Mouse (Mus musculus) myocyte (in vitro differentiated cells): ENCODE results near the gene Pip4p1.

Source experiments
- E2F4 ChIP-seq: IDR thresholded peaks from one replicate; pipeline ENCODE4 v1.6.1; 2011; ENCODE audit warnings: mild to moderate bottlenecking, control low read depth, moderate library complexity; ENCODE audit not compliant: insufficient read depth
- MAX ChIP-seq: IDR thresholded peaks from one replicate; pipeline ENCODE4 v1.6.1; 2011; ENCODE audit warnings: low read depth, mild to moderate bottlenecking, control low read depth
- MYOD1 ChIP-seq, 3 experiments: IDR thresholded peaks; one replicate each; pipeline ENCODE4 v1.6.1; 2011; ENCODE audit warnings: control low read depth in 2 of 3, low read depth in 2 of 3, mild to moderate bottlenecking in 2 of 3, moderate library complexity in 1 of 3; ENCODE audit not compliant: insufficient read length in 2 of 3, control insufficient read depth in 1 of 3
- POLR2A ChIP-seq: IDR thresholded peaks from one replicate; pipeline ENCODE4 v1.6.1; 2011; ENCODE audit warnings: low read depth, mild to moderate bottlenecking, control low read depth, moderate library complexity; ENCODE audit not compliant: insufficient read length
- SRF ChIP-seq: IDR thresholded peaks from one replicate; pipeline ENCODE4 v1.6.1; 2011; ENCODE audit warnings: low read depth; ENCODE audit not compliant: control insufficient read depth, insufficient read length
- TCF12 ChIP-seq: IDR thresholded peaks from one replicate; pipeline ENCODE4 v1.6.1; 2011; ENCODE audit warnings: mild to moderate bottlenecking, control low read depth; ENCODE audit not compliant: poor library complexity, insufficient read depth, severe bottlenecking
- USF1 ChIP-seq: IDR thresholded peaks from one replicate; pipeline ENCODE4 v1.6.1; 2011; ENCODE audit warnings: low read depth, mild to moderate bottlenecking, control low read depth, moderate library complexity

DNA sequence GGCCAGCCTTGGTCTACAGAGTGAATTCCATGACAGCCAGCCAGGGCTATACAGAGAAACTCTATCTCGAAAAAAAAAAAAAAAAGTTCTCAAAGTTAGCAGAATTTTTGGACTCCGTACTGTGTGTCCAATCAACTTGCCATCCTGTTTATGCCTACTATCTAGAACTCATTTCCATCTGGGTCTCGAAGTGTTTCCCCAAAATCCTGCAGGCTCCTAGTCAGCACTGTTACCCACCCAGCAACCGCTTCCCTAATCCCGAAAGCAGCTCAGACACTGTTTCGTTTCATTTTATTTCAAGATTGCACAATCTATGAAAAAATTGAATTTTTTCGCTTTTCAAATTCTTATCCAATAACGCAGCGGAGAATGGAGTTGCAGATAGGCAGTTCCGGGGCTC is 24.8 kb upstream of the Pip4p1 start:
- TF ChIP-seq MAX (no peak), POLR2A (no peak), MYOD1 (IDR thresholded peaks at IDR 0.05; ENCODE audit: control insufficient read depth in 1 of 3, insufficient read length in 2 of 3, low read depth in 2 of 3) (no peak), SRF (no peak), E2F4 (no peak), USF1 (no peak), TCF12 (no peak)
